Mouse (Mus musculus): ENCODE results near the gene Reln.

GRCm38 (mm10) chr5:22303709-22304108 is 40.8 kb downstream of the Reln start:
- no peak for TF ChIP-seq CTCF (IDR thresholded peaks at IDR 0.05; ENCODE audit: borderline replicate concordance, control insufficient read depth, extremely low read depth, insufficient read depth, low read length, poor library complexity)
- no peak for TF ChIP-seq POLR2A (IDR thresholded peaks at IDR 0.05; ENCODE audit: control insufficient read depth, extremely low read depth, insufficient read depth, low read length, poor library complexity)

Measured in thymus, adult 2 months (tissue).